Mouse (Mus musculus): ENCODE data around the gene Tsc1. TPM values are rescaled to one million over a fixed set of nuclear protein-coding genes. Genes with fewer than 3 reads are reported as not detected.

Tsc1 gene
- total RNA-seq, 4 experiments from 2014 or later, result 23.7 to 31.3 (median 28.8) TPM

DNA sequence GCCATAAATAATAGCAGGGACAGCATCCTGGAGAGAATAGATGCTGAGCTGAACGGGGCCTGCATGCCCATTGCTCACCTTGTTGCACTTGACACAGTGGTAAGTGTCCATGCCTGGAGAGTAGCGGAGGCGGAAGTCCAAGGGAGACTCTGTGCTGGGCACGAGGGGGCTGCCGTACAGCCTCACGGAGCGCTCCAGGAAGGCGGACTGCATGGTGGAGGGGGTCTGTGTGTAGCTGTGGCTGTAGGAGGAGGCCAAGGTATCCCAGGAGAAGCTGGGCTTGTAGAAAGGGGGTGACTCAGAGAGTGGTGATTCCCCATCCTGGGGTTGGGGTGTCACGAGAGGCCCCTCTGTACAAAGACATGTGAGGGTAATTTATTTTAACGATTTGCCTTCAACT lies 27.4 kb upstream of the Tsc1 start:
- no peak for DNase-seq (ENCODE audit: low spot score)

GRCm38 (mm10) chr2:28616358-28616757 lies 24.7 kb upstream of the Tsc1 start:
- no peak for DNase-seq (ENCODE audit: low spot score)

DNA sequence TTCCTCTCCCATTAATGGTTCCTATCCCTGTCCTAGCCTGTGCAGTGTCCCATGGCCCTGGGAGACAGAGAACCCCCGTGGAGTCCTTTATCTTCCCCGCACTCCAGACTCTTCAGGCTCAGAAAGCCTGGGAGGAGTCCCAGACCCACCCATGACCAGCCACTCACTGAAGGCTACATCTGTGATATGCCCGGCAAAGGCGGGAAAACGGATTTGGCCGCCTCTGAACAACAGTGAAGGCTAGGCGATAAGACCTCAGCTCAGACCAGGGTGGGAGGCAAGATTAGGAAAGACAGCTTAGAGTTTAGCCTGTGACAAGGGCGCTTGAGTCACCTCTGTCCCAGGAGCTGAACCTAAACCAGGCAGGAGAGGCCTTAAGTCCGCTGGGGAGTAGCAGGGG lies 24.2 kb upstream of the Tsc1 start:
- DNase-seq (ENCODE audit: low spot score), result no peak

DNA sequence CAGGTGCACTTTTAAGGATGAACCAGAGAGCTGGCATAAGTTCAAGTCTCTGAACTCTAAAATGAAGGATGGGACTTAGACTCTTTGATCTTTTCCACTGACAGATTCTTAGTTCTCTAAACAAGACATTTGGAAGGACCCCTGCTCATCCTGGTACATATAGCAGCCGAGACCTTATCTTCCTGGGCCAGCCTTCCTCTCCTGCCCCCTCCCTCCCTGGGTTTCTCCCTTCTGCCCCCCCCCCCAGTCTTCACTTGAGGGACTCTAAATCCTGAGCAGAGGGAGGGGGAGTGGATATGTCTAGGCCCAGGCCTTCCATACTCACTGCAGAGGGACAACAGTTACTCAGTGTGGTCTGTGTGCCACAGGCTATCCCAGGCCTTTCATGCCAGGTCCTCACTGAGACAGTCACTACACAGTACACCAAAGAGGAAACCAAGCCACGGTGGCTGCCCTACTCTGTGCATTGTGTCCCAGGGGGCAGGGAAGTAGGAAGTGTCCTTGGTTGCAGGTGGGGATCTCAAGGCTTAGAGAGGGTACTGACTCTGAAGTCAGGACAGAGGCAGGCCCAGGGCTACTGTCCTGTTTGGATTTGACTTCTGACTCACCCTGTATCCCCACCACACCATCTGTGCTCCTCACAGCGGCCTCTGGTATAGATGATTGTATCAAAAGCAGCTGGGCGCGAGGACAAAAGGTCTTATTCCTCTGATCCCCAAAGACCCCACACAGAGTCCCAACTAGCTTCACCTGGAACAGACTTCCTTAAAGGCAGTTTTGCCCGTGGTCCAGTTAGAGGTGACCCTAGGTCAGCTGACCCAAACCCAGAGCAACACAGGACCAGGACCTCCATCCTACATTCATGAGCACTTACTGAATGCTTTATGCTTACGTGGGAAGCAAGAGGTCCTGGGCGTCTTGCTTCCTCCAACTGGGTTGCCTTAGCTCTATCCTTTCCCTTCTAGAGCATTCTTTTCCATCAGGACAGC lies 23.2 kb upstream of the Tsc1 start:
- no peak for DNase-seq (ENCODE audit: low spot score)

DNA sequence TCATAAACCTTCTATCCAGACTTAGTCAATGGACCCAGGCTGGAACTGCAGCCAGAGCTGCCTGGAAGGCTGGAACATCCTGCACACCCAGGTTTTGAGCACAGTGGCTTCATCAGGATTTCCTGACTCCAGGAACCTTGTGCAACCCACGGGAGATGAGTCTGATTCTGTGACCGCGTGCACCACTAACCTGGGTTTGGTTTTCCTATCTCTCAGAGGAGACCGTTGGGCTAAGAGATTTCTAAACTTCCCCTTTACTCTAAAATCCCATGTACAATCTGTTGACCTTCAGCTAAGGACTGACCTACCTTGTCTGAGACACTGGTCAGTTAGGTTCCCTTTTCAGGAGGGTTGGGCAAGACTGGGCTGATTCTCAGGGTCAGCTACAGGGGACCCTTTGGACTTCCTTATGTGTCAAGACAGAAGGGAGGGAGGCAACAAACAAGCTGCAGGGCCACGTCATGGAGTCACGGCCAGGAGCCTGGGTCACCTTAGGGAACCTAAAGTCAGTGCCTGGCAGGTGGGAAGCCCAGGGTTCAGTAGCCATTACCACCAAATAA lies 22.2 kb upstream of the Tsc1 start:
- DNase-seq (ENCODE audit: low spot score), result no peak

DNA sequence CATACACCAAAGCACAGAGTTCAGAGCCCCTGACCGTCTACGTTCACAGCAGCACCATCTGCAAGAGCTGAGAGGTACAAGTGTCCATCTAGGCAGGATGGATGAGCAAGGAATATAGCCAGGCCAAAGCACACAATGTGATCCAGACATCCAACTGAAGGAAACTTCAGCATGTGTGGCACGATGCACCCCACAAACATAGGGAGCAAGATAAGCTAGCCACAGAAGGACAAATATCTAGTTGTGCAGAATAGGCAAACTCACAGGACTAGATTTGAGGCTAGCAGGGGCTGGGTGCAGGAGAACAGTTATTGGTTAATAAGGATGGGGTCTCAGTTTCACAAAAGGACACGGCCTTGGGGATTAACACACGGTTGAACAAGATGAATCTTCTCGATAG lies 21.7 kb upstream of the Tsc1 start:
- no peak for DNase-seq (ENCODE audit: low spot score)

- DNase-seq (ENCODE audit: low spot score), result no peak
Measured at GRCm38 (mm10) chr2:28620522-28620921, 20.5 kb upstream of the Tsc1 start.

GRCm38 (mm10) chr2:28621111-28621510 lies 19.9 kb upstream of the Tsc1 start:
- no peak for DNase-seq (ENCODE audit: low spot score)

DNA sequence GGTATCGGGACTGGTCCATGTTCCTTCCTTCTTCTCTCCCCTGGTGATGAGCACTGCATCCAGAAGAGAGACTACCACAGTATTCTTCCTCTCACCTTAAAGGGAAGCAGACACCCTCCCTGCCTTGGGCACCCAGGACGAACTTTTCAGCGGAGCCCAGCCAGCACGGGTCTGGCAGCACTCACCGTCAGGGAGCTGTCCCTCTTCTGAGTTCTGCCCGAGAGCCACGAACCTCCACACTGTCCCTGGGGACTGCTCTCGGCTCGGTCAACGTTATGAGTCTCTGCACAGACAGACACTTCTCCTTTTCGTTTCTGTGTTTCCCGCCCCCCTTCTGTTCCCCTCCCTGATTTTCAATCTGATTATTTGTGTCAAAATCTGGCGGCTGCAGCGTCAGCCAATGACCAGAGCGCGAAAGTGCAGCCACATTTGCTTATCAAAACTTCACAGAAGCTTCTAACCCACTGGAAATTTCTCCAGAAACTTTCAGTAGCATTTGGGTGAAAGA lies 19.3 kb upstream of the Tsc1 start, which contains the start of gene Gfi1b:
Gfi1b (minus strand) TSS at position 319 of the 508 bp plus-strand sequence.
- no peak for DNase-seq (ENCODE audit: low spot score)

GRCm38 (mm10) chr2:28622521-28623124 lies 18.4 kb upstream of the Tsc1 start:
- no peak for DNase-seq (ENCODE audit: low spot score)

GRCm38 (mm10) chr2:28624870-28625269 lies 16.2 kb upstream of the Tsc1 start:
- no peak for DNase-seq (ENCODE audit: low spot score)

GRCm38 (mm10) chr2:28626038-28626437 lies 15.0 kb upstream of the Tsc1 start:
- no peak for DNase-seq (ENCODE audit: low spot score)

- no peak for DNase-seq (ENCODE audit: low spot score)
Measured at GRCm38 (mm10) chr2:28628053-28628452, 13.0 kb upstream of the Tsc1 start.

- DNase-seq (ENCODE audit: low spot score), result no peak
Measured at GRCm38 (mm10) chr2:28629911-28630381, 11.1 kb upstream of the Tsc1 start.

- no peak for DNase-seq (ENCODE audit: low spot score)
Measured at GRCm38 (mm10) chr2:28632626-28633025, 8.4 kb upstream of the Tsc1 start.

- DNase-seq (ENCODE audit: low spot score), result no peak
Measured at GRCm38 (mm10) chr2:28633136-28633535, 7.9 kb upstream of the Tsc1 start.

DNA sequence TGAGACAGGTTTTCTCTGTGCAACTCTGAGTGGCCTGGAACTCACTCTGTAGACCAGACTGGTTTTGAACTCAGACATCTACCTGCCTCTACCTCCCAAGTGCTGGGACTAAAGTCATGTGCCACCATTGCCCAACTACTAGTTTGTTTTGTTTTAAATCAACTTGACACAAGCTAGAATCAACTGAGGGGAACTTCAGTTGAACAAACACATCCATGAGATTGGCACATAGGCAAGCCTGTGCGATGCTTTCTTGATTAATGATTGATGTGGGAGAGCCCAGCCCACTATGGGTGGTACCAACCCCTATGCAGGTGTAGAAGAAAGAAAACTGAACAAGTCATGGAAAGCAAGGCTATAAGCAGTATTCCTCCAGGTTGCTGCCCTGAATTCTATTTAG lies 5.8 kb upstream of the Tsc1 start:
- no peak for DNase-seq (ENCODE audit: low spot score)

DNA sequence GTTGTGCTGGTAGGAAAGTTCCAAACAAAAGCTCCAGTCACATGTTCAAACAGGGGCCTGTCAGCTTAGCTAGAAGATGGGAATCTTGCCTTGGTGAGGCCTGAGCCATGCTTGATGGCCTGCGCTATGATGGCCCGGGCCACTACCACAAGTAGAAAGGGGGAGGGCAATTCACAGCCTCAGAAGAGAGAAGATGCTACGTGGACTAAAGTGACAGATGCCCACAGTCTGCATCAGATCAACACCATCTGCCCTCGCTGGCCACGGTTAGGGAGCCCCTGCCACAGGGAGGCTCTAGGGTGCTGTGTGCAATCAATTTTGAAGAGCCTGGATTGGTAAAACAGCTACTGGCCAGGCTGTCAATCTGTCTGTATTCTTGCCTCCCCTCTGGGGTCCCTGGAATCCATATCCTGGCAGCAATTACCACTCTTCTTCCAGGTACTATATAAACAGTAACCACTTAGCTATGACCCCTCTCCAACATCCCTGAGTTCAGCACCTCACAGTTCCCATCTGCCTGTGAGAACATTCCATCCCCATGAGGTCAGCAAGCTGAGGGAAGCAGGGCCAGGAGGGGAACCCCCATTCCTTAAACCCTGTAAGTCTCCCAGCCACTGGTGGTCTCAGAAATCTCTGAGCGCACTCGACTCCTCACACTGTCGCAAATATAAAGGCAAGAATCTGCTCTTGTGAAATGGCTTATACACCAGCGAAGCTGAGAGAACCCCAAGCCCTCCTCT lies 3.8 kb upstream of the Tsc1 start:
- DNase-seq (ENCODE audit: low spot score), result no peak

GRCm38 (mm10) chr2:28638352-28638751 lies 2.7 kb upstream of the Tsc1 start:
- DNase-seq (ENCODE audit: low spot score), result no peak

- no peak for DNase-seq (ENCODE audit: low spot score)
Measured at GRCm38 (mm10) chr2:28638886-28639285, 2.1 kb upstream of the Tsc1 start.

DNA sequence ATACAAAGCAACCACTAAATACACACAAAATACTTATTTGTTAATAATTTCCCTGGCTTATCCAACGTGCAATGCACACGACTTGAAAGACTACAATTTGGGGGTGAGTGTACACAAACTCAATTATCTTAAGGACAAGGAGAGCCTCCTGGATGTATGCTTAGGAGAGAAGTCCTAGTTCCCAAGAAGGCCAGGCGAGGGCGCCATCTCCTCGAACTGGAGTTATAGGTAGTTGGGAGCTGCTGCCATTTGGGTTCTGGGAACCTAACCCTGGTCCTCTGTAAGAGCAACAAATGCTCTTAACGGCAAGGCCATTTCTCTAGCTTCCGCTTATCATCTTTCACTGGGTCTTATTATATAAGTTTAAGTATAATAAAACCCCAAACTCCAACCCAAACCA lies 1.2 kb upstream of the Tsc1 start:
- no peak for DNase-seq (ENCODE audit: low spot score)

Measured in heart, adult 8-10 months (tissue).